Mouse (Mus musculus): ENCODE data around the gene Sctr. TPM values are rescaled to one million over a fixed set of nuclear protein-coding genes. Genes with fewer than 3 reads are reported as not detected.

Sctr gene
- polyA plus RNA-seq, 1 experiment, result 8.3 TPM

- H3K4me1 ChIP-seq (ENCODE audit: control insufficient read depth, insufficient read depth, insufficient read length, low read length), result peaks cover under 1% of the 10 kb centered on the region; the same call in 1 of the 2 replicates
- no peak overlapping the region for H3K27ac ChIP-seq (replicated peaks; ENCODE audit: low read depth, low read length)
- H3K4me3 ChIP-seq (ENCODE audit: insufficient read depth, low read depth, low read length), result no peak overlapping the region
Measured at GRCm38 (mm10) chr1:120018900-120019299, 12.2 kb downstream of the Sctr start.

GRCm38 (mm10) chr1:120019428-120019827, 12.7 kb downstream of the Sctr start:
- Histone ChIP-seq H3K4me3 (ENCODE audit: insufficient read depth, low read depth, low read length) (no peak overlapping the region), H3K4me1 (ENCODE audit: control insufficient read depth, insufficient read depth, insufficient read length, low read length) (peaks cover 5% of the 10 kb centered on the region; the same call in 1 of the 2 replicates), H3K27ac (replicated peaks; ENCODE audit: low read depth, low read length) (no peak overlapping the region)

GRCm38 (mm10) chr1:120020322-120020897, 13.7 kb downstream of the Sctr start:
- Histone ChIP-seq H3K4me3 (ENCODE audit: insufficient read depth, low read depth, low read length) (no peak overlapping the region), H3K4me1 (ENCODE audit: control insufficient read depth, insufficient read depth, insufficient read length, low read length) (peaks cover 8% of the 10 kb centered on the region), H3K27ac (replicated peaks; ENCODE audit: low read depth, low read length) (no peak overlapping the region)

- H3K27ac ChIP-seq (replicated peaks; ENCODE audit: low read depth, low read length), result no peak overlapping the region
Measured at GRCm38 (mm10) chr1:120021951-120022350, 15.3 kb downstream of the Sctr start.

GRCm38 (mm10) chr1:120024331-120025049, 17.8 kb downstream of the Sctr start:
- H3K27ac ChIP-seq (replicated peaks; ENCODE audit: low read depth, low read length), result peak overlapping the region; percentile 72
- no peak overlapping the region for H3K4me3 ChIP-seq (ENCODE audit: insufficient read depth, low read depth, low read length)
- peaks cover 17% of the 10 kb centered on the region for H3K4me1 ChIP-seq (ENCODE audit: control insufficient read depth, insufficient read depth, insufficient read length, low read length)

More at GRCm38 (mm10) chr1:120021951-120022350, 15.3 kb downstream of the Sctr start:
- H3K4me1 ChIP-seq (ENCODE audit: control insufficient read depth, insufficient read depth, insufficient read length, low read length), result peaks cover 8% of the 10 kb centered on the region
- no peak overlapping the region for H3K4me3 ChIP-seq (ENCODE audit: insufficient read depth, low read depth, low read length)

GRCm38 (mm10) chr1:120025050-120025439, 18.4 kb downstream of the Sctr start:
- Histone ChIP-seq H3K27ac (replicated peaks; ENCODE audit: low read depth, low read length) (peak overlapping the region; percentile 72), H3K4me3 (ENCODE audit: insufficient read depth, low read depth, low read length) (no peak overlapping the region), H3K4me1 (ENCODE audit: control insufficient read depth, insufficient read depth, insufficient read length, low read length) (peaks cover 18% of the 10 kb centered on the region)

- Histone ChIP-seq H3K27ac (replicated peaks; ENCODE audit: low read depth, low read length) (peak overlapping the region; percentile 94), H3K4me3 (ENCODE audit: insufficient read depth, low read depth, low read length) (no peak overlapping the region), H3K4me1 (ENCODE audit: control insufficient read depth, insufficient read depth, insufficient read length, low read length) (peaks cover 22% of the 10 kb centered on the region)
Measured at GRCm38 (mm10) chr1:120027693-120028092, 21.0 kb downstream of the Sctr start.

- Histone ChIP-seq H3K27ac (replicated peaks; ENCODE audit: low read depth, low read length) (peak overlapping the region; percentile 65), H3K4me1 (ENCODE audit: control insufficient read depth, insufficient read depth, insufficient read length, low read length) (peaks cover 14% of the 10 kb centered on the region), H3K4me3 (ENCODE audit: insufficient read depth, low read depth, low read length) (no peak overlapping the region)
Measured at GRCm38 (mm10) chr1:120030474-120030873, 23.8 kb downstream of the Sctr start.

GRCm38 (mm10) chr1:120032804-120033468, 26.2 kb downstream of the Sctr start:
- Histone ChIP-seq H3K4me3 (ENCODE audit: insufficient read depth, low read depth, low read length) (no peak overlapping the region), H3K27ac (replicated peaks; ENCODE audit: low read depth, low read length) (peak overlapping the region; percentile 62), H3K4me1 (ENCODE audit: control insufficient read depth, insufficient read depth, insufficient read length, low read length) (peaks cover 14% of the 10 kb centered on the region)

GRCm38 (mm10) chr1:120033469-120033854, 26.8 kb downstream of the Sctr start:
- Histone ChIP-seq H3K4me3 (ENCODE audit: insufficient read depth, low read depth, low read length) (no peak overlapping the region), H3K4me1 (ENCODE audit: control insufficient read depth, insufficient read depth, insufficient read length, low read length) (peaks cover 13% of the 10 kb centered on the region), H3K27ac (replicated peaks; ENCODE audit: low read depth, low read length) (peak overlapping the region; percentile 62)

- Histone ChIP-seq H3K4me3 (ENCODE audit: insufficient read depth, low read depth, low read length) (no peak overlapping the region), H3K27ac (replicated peaks; ENCODE audit: low read depth, low read length) (no peak overlapping the region; the same call in 1 of the 2 replicates), H3K4me1 (ENCODE audit: control insufficient read depth, insufficient read depth, insufficient read length, low read length) (peaks cover 13% of the 10 kb centered on the region)
Measured at GRCm38 (mm10) chr1:120034793-120035192, 28.1 kb downstream of the Sctr start.

- Histone ChIP-seq H3K27ac (replicated peaks; ENCODE audit: low read depth, low read length) (0 out of 2 replicates have a peak overlapping the region, but pooled peaks have one; percentile 13), H3K4me1 (ENCODE audit: control insufficient read depth, insufficient read depth, insufficient read length, low read length) (peaks cover 9% of the 10 kb centered on the region), H3K4me3 (ENCODE audit: insufficient read depth, low read depth, low read length) (no peak overlapping the region)
Measured at GRCm38 (mm10) chr1:120035456-120036034, 28.9 kb downstream of the Sctr start.

- H3K27ac ChIP-seq (replicated peaks; ENCODE audit: low read depth, low read length), result peak overlapping the region; percentile 99
- peaks cover 9% of the 10 kb centered on the region for H3K4me1 ChIP-seq (ENCODE audit: control insufficient read depth, insufficient read depth, insufficient read length, low read length)
- H3K4me3 ChIP-seq (ENCODE audit: insufficient read depth, low read depth, low read length), result 0 out of 2 replicates have a peak overlapping the region, but pooled peaks have one; percentile 26
Measured at GRCm38 (mm10) chr1:120037021-120037683, 30.5 kb downstream of the Sctr start.

GRCm38 (mm10) chr1:120038594-120038993, 31.9 kb downstream of the Sctr start:
- H3K4me3 ChIP-seq (ENCODE audit: insufficient read depth, low read depth, low read length), result no peak overlapping the region
- peaks cover 9% of the 10 kb centered on the region for H3K4me1 ChIP-seq (ENCODE audit: control insufficient read depth, insufficient read depth, insufficient read length, low read length)
- peak overlapping the region; percentile 93; the same call in 1 of the 2 replicates for H3K27ac ChIP-seq (replicated peaks; ENCODE audit: low read depth, low read length)

- peaks cover 7% of the 10 kb centered on the region for H3K4me1 ChIP-seq (ENCODE audit: control insufficient read depth, insufficient read depth, insufficient read length, low read length)
- H3K27ac ChIP-seq (replicated peaks; ENCODE audit: low read depth, low read length), result no peak overlapping the region
- H3K4me3 ChIP-seq (ENCODE audit: insufficient read depth, low read depth, low read length), result no peak overlapping the region
Measured at GRCm38 (mm10) chr1:120042421-120042820, 35.7 kb downstream of the Sctr start.
